Mouse (Mus musculus) lung, postnatal 4 days (tissue): ENCODE results near the gene Mdk.

Experiments used
- DNase-seq, 2 experiments: peaks; one replicate each; pipeline ENCODE4 v3.0.0; 2021

The Mdk gene

DNA sequence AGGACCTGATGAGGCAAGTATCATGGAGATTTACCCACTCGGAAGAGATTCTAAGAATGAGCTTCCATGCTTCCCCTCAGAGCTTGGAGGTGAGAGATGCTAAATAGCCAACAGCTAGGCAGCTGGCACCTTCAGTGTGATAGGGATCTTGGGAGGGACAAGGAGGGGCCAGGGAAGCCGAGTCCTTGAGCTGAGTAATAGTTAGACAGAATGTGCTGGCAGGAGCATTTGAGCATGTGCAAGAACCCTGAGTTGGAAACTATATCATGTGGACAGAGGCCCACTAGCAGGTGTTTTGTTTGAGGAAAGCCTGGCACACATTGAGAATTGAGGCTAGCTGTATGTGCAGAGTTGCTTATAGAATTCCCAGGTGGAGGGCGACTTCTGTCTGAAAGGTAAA is 19.5 kb downstream of the Mdk start:
- DNase-seq = no peak

DNA sequence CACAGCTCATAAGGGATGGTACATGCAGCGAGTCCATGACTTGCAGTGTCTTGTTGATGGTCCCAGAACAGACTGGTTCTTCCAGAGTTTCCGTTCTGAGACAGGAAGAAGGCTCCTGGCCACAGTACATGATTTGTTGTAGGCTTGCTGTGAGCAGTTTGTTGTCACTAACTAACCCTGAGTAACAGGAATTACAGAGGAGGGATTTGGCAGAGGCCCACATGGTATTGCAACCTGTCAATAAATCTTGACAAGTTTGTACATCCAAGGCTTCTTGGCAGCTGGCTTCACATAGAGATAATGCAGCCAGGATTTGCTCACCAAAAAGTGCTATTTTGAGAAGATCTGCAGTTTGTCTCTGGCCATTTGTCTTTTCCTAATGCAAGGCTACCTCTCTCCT is 26.0 kb downstream of the Mdk start:
- DNase-seq = no peak

DNA sequence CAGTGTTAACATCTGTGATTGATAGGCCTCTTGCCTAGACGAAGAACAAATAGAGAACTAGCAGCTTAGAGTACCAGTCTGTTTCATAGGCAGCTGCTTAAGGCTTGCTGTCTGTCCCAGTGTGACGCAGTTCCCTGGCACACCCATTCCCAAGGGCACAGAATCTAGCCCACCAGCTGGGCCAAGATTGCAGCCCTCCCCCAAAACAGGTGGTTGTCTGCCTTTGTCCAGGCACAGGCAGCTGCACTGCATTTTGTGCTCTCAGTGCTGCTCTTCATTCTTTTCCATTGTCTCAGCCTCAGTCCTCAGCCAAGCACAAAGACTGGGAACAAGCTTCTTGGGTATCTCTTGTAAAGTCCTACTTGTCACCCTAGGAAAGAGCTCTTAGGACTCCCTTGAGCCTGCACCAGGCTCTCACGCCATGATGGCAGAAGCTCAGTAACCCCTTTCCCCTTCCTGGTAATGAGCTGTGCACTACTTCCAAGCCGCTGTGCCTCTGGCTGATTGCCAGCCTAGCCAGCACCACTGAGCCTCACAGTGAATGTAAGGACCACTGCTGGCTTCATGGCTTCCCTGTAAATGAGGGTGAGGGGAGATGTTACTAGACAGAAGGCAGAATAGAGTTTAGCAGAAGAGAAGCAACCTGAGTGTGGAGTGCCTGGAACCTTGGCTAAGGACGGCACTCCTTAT is 27.3 kb downstream of the Mdk start:
- no peak for DNase-seq

DNA sequence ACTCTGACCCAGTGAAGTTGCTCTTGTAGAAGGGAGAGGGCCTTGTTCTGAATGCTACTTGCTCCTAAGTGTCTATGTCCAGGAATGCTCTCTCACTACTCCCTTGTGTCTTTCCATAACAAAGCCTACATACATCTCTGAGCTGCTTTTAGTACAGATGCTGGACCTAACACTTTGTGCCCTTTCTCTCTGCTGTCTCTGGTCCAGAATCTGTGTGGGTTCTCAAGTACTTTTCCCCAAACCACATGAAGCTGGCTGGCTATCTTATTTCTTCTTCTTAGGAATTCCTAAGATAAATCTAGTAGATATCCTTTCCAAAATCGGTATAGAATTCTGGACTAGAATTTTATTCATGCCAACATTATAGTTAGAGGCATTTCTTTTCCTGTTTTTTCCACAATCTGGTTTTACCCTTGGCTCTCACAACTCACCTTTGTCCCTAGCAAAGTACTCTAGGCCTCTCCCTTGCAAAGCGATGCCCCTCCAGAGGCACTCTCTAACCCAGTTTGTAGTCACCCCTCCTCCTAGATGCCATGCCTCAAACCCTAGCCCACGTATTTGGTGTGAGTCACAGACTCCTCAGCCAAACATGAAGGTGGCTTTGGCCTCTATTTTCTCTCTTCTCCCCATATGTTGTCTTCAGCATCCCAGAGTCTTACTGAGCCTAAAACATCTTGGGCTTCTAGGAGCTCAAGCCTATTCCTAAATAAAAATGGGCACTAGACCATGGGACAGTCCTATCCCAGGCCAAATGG is 28.7 kb downstream of the Mdk start:
- DNase-seq = no peak

DNA sequence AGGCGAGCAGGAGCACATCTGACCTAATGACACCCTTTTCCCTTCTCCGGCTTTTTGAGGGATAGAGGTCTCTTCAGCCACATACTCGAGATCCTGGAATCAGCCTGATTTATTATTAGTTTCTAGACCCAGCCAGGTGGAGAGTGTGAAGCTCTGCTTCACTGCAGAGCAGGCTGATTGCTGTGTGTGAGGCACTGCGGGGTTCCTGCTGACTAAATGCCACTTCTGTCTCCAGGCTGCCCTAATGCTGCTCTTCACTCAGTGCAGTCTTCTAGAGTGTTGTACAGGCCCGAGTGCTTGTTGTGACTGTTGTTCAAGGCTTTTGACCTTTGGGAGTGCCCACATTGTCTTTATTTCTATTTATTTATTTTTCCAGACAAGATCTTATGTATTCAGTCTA is 29.8 kb downstream of the Mdk start:
- DNase-seq = no peak

DNA sequence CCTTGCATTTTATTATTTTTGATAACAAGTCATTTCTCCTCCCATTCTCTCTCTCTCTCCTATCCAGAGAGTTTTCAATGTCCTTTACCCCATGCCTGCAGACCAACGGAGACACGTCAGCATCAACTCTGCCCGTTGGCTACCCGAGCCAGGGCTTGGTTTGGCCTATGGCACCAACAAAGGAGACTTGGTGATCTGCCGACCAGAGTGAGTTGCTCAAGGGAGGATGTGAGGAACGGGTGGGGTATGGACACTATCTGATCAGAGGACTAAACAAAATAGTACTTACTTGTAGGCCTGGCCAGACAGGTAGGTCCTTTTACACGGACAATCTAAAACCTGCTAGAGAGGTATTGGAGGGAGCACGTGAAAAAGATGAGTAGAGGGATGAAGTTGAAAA is 31.7 kb downstream of the Mdk start:
- DNase-seq = no peak

DNA sequence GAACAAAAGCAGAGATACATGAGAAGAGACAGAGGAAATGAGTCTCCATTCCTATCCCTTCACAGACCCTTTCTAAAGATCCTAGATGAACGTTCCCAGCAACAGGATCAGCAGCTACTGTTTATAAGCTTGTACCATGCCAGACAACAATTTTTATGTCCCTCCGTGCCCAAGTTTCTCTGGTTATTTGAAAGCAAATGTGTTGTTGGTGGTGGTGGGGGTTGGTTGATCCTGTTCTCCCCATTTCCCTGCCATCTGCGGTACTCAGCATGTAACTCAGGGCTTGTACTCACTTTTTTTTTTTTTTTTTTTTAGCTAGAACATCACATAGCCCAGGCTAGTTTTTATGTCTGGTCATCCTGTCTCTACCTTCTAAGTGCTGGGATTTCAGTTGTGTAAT is 33.0 kb downstream of the Mdk start:
- no peak for DNase-seq

DNA sequence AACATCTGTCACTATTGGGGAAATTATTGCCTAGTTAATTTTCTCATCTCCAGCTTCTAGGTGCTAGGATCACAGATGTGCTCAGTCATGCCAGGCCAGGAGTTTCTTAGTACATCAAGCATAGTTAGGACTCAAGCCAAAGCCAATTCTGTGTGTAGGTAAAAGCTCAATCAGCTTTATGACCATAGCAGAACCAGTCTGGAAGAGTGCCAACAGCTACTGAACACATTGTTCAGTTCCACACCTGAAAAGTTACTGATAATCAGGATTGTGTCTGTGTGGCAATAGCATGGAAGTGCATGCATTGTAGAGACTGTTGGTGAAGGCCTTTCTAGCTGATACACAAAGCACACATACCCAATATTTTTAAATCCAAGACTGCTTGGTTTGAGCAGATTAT is 34.1 kb downstream of the Mdk start:
- DNase-seq = no peak

DNA sequence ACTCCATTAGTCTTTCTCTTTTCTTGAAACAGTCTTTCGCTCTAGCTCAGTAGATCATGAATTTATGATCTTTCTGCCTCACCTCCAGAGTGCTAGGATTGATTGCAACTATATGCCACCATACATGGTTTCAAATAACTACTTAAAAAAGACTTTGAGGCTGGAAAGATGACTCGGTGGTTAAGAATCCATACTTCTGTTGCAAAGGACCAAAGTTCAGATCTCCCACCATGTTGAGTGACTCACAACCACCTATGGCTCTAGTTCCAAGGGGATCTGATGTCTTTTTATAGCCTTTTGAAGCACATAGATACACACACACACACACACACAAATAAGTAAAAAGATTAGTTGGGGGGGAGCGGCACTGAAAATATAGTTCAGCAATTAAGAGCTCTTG is 36.7 kb downstream of the Mdk start:
- DNase-seq = no peak

DNA sequence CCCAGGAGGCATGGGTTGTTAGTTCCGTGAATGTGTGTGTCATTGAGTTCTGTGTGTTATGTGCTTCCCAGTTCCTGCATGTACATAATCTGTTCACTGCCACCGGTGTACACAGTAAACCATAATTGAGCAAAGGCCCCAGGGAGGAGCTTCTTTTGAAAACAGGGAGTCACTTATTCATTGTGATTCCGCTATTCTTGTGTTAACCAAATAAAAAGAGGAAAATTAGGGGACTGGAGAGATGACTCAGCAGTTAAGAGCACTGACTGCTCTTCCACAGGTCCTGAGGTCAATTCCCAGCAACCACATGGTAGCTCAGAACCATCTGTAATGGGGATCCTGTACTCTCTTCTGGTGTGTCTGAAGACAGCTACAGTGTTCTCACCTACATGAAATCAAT is 37.4 kb downstream of the Mdk start:
- no peak for DNase-seq

DNA sequence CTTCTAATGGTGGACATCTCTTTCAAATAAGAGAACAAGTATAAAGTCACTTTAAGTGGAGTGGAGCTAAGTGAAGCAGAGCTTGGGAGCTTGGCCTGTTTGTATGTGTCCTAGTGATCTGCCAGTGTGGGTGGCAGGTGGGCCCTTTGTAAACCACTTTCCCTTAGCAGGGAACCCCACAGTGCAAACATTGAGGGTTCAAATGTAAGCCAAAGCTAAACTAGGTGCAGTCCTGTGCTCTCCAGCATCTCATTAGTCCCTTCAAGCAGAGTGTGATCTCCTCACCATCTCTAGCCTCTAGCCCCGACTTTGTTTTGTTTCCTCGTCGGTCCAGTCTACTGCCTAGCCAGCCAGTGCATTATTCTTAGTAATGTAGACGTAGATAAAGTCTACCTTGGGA is 47.5 kb downstream of the Mdk start:
- no peak for DNase-seq

DNA sequence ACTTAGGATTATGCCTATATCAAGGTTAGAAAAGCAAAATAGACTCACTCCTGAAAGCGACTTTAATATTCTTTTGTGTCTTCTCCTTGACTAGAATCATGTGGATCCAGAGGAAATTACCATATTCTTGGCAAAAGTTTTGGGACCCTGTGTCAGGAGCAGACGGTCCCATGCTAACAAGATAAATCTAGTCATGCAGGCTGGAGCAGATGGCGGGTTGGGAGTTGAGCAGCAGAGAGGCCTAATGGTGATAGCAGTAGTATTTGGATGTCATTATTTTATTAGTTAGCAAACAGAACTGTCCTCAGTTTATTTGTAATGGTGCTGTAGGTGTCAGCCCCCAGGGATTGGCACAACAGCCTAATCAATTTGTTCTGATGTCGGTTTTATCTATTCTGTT is 48.1 kb downstream of the Mdk start:
- no peak for DNase-seq
